Mouse (Mus musculus) liver, embryonic 16.5 days (tissue): Measurements from ENCODE around the gene Casz1. TPM values are rescaled to one million over a fixed set of nuclear protein-coding genes. Genes with fewer than 3 reads are reported as not detected.

Experiments
- ATAC-seq: fragments of 200-750 bp; cut with Nextera tagmentation; 2 replicates; pipeline ENCODE4 v1.8.0; 2017; ENCODE audit warnings: low read depth, mild to moderate bottlenecking, moderate number of reproducible peaks, moderate library complexity
- H3K27ac ChIP-seq: fragments of 300-500 bp; sonication (generic); 2 replicates; pipeline ENCODE4 v1.5.1; 2014; ENCODE audit warnings: mild to moderate bottlenecking, low read length
- H3K27me3 ChIP-seq: fragments of 300-500 bp; sonication (generic); 2 replicates; pipeline ENCODE4 v1.6.1; 2014; ENCODE audit warnings: low read depth, low read length, mixed read lengths; ENCODE audit not compliant: control insufficient read depth, insufficient read depth
- H3K36me3 ChIP-seq: fragments of 300-500 bp; sonication (generic); 2 replicates; pipeline ENCODE4 v1.6.1; 2014; ENCODE audit warnings: mild to moderate bottlenecking; ENCODE audit not compliant: control insufficient read depth, insufficient read depth
- H3K4me1 ChIP-seq: fragments of 300-500 bp; sonication (generic); 2 replicates; pipeline ENCODE4 v1.6.1; 2014; ENCODE audit warnings: low read depth, low read length, mixed read lengths; ENCODE audit not compliant: control insufficient read depth
- H3K4me2 ChIP-seq: fragments of 300-500 bp; sonication (generic); 2 replicates; pipeline ENCODE4 v1.6.1; 2014; ENCODE audit warnings: low read depth, low read length, mixed read lengths
- H3K4me3 ChIP-seq: fragments of 300-500 bp; sonication (generic); 2 replicates; pipeline ENCODE4 v1.5.1; 2014; ENCODE audit warnings: low read depth, mild to moderate bottlenecking, low read length
- H3K9ac ChIP-seq: fragments of 300-500 bp; sonication (generic); 2 replicates; pipeline ENCODE4 v1.6.1; 2014; ENCODE audit warnings: low read depth, low read length
- H3K9me3 ChIP-seq: fragments of 300-500 bp; sonication (generic); replicated peaks from 2 replicates; pipeline ENCODE4 v1.6.1; 2016; ENCODE audit warnings: low read length; ENCODE audit not compliant: control insufficient read depth
- WGBS: fragments of 180-500 bp; shearing (Covaris S2); extraction: QIAGEN DNeasy Blood & Tissue Kit; methylation state at CpG from one replicate; pipeline ENCODE4 v1.1.7; 2014; ENCODE audit not compliant: insufficient replicate concordance; 5-methylcytosine and 5-hydroxymethylcytosine counted together
- polyA plus RNA-seq: library from polyadenylated mRNA; unstranded; fragments of >200 nt; fragmentation: Nextera tagmentation; extraction: Ambion mirVana; gene quantifications from 2 replicates; pipeline ENCODE4 v1.2.1, GENCODE M21; 2015

Gene Casz1
- polyA plus RNA-seq, 1 experiment from 2014 or later = 0.51 TPM

DNA sequence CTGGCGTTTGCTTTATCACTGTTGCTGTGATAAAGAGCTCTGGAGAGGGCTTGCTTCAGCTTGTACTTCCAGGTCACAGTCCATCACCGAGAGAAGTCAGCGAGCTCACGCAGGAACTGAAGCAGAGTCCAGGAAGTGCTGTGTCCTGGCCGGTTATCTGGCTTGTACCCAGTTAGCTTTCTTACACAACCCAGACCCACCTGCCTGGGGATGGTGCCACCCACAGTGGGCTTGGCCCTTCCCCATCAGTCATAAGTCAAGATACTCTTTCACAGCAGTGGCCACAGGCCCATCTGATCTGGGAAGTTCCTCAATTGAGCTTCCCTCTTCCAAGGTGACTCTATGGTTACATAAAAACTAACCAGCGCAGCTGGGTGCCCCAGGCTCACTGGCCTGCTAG lies 31.6 kb upstream of the Casz1 start:
- Histone ChIP-seq H3K4me2 (no peak overlapping the region), H3K27me3 (peaks cover 25% of the 10 kb centered on the region)
- 30% methylated on average over 6 of the region's 6 CpGs for WGBS

DNA sequence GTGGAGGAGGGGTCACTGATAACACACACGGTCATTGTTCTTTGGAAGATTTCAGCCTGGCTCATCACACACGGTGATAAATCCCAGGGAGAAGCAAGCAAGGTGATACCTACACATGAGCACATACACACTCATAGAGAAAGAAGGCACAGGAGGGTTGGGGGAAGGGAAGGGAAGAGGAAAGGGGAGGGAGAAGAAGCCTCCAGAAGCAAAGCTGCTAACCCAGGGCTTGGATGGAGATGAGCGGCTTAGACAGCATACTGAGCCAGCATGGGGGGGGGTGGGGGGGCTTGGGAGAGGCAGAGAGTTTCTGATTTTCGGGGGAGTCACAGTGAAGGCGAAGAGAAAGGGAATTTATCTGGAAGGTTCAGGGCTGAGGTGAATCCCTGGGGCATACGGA lies 30.2 kb upstream of the Casz1 start:
- Histone ChIP-seq H3K27me3 (peaks cover 25% of the 10 kb centered on the region), H3K4me3 (no peak overlapping the region)
- WGBS = 53% methylated on average over 6 of the region's 6 CpGs

More for the DNA sequence above, 31.6 kb upstream of the Casz1 start:
- H3K27ac ChIP-seq = no peak overlapping the region
- no peak overlapping the region for H3K9ac ChIP-seq
- ATAC-seq = no peak
- H3K4me1 ChIP-seq = no peaks in the 10 kb centered on the region
- no peaks in the 10 kb centered on the region for H3K36me3 ChIP-seq
- no peaks in the 10 kb centered on the region for H3K9me3 ChIP-seq
- no peak overlapping the region for H3K4me3 ChIP-seq

DNA sequence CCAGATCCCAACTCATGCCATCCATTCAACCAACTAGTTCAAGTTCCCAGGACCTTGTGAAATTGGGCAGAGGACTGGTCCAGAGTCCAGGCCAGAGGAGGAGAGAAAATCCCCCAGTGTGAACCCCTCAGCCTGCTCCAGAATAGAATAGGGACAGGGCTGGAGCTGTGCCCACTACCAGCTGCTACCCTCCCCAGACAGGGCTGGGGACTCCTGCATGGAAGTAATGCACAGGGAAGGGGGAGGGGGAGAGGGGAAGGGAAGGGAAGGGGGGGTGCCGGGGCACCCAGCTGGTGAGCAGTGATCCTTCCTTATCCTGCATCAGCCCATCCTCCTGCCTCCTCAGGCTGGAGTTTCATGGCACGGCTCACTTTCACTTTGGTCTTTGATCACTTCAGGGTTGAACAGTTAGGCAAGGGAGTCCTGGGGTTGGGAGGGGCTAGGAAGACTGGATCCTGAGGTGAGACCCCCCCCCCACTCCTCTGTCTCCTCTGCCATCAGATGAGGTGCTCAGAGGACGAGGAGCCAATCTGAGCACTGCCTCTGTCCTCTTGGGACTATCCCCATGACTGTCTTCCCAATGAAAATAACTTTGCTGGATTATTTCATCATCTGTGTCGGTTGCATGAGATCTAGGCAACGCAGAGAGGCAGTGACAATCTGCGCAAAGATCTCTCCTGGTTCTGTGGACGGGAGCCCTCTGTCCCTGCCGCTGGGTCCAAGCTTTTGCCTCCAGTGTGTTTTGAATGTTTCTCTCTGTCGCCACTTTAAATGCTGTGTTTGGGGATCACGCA lies 28.6 kb upstream of the Casz1 start:
- peaks cover 17% of the 10 kb centered on the region for H3K27me3 ChIP-seq
- no peaks in the 10 kb centered on the region for H3K9me3 ChIP-seq
- WGBS = 45% methylated on average over 10 of the region's 10 CpGs

More for the DNA sequence above, 30.2 kb upstream of the Casz1 start:
- Histone ChIP-seq H3K9me3 (no peaks in the 10 kb centered on the region), H3K4me1 (no peaks in the 10 kb centered on the region), H3K27ac (no peak overlapping the region), H3K4me2 (no peak overlapping the region), H3K36me3 (no peaks in the 10 kb centered on the region), H3K9ac (no peak overlapping the region)
- ATAC-seq = no peak

DNA sequence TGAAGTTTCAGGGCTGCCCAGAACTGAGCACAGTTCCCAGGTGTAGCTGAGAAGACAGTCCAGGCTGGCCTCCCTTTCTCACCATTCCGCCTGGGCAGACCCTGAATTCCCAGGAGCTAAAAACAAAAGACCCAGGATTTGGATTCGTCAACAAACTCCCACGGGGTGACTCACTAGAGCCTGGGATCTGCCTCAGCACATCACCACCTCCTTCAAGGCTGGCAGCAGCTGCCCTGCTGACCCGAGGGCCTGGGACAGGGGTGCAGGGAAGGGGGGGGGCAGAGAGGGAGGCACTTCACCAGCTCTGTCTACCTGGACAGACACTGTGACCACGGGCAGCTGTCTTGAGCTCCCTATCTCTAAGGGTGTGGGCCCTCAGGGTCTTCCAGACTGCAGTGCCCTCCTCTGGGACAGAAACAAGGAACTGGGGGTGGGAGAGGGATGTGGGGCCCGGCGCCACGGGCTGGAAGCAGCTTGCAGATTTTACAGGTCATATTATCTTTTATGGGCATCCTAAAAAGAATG lies 24.1 kb upstream of the Casz1 start:
- no peak overlapping the region for H3K4me3 ChIP-seq
- H3K27me3 ChIP-seq = no peaks in the 10 kb centered on the region; the same call in 1 of the 2 replicates
- ATAC-seq = no peak
- no peaks in the 10 kb centered on the region for H3K36me3 ChIP-seq
- H3K27ac ChIP-seq = no peak overlapping the region
- WGBS = 41% methylated on average over 8 of the region's 8 CpGs
- H3K4me2 ChIP-seq = no peak overlapping the region
- no peaks in the 10 kb centered on the region for H3K4me1 ChIP-seq
- H3K9me3 ChIP-seq = no peaks in the 10 kb centered on the region
- H3K9ac ChIP-seq = no peak overlapping the region

More for the DNA sequence above, 28.6 kb upstream of the Casz1 start:
- Histone ChIP-seq H3K4me3 (no peak overlapping the region), H3K4me1 (no peaks in the 10 kb centered on the region), H3K9ac (no peak overlapping the region), H3K27ac (no peak overlapping the region), H3K36me3 (no peaks in the 10 kb centered on the region), H3K4me2 (no peak overlapping the region)
- no peak for ATAC-seq

DNA sequence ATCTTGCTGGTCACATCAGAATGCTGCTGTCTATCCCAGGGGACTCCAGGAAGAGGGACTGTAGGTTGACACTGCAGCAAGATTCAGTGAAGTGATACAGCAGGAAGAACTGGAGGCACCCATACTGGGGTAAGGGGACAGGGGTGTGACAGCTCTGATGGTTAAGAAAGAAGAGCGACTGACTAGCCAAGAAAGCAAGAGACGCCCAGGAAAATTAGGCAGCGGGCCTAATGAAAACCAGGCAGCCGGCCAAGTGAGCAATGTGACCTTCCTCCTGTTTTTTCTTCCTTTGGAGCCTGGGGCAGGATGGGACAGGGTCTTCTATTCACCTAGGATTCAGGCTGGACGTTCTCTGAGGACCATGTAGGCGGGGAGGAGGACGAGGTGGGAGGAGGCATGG lies 22.7 kb upstream of the Casz1 start:
- Histone ChIP-seq H3K4me1 (no peaks in the 10 kb centered on the region), H3K27ac (no peak overlapping the region), H3K27me3 (no peaks in the 10 kb centered on the region), H3K4me2 (no peak overlapping the region), H3K9ac (no peak overlapping the region), H3K4me3 (no peak overlapping the region), H3K36me3 (no peaks in the 10 kb centered on the region), H3K9me3 (no peaks in the 10 kb centered on the region)
- 74% methylated on average over 7 of the region's 7 CpGs for WGBS
- no peak for ATAC-seq

DNA sequence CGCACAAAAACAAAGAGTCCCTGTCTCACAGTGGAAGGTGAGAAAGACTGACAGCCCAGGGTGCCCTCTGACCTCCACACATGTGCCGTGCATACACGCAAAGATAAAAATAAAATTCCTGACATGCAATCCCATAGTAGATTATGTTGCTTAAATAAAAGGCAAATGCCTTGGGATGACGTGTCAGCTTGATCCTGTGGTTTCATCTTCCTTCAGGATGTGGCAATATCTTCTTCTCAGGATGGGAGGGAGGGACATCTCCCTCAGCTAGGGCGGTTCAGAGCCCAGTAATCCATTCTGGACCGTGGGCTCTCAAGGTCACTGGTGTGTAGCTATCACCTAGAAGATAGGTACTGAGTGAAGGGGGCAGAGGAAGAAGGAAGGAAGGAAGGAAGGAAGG lies 21.3 kb upstream of the Casz1 start:
- Histone ChIP-seq H3K4me1 (no peaks in the 10 kb centered on the region), H3K36me3 (no peaks in the 10 kb centered on the region), H3K4me2 (no peak overlapping the region), H3K27me3 (no peaks in the 10 kb centered on the region), H3K4me3 (no peak overlapping the region), H3K27ac (no peak overlapping the region), H3K9me3 (no peaks in the 10 kb centered on the region), H3K9ac (no peak overlapping the region)
- no peak for ATAC-seq
- 64% methylated on average over 6 of the region's 6 CpGs for WGBS

DNA sequence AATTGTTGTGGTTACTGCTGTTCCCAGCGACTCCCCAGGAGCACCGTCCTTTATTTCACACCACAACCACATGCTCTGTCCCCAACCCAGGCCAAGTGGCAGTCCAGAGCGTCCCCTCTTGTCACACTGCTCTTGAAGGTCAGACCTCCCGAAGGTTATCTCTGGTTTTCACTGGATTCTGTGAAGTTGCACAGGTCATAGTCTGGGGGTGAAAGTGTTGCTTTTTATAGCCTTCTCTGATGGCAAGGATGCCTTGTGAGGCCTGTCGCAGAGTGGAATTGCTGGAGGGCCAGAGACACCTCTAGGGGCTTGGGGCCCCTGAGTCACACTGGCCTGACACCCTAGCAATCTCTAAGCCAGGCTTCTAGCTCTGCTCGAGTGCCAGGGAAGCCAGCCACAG lies 20.5 kb upstream of the Casz1 start:
- H3K9ac ChIP-seq = no peak overlapping the region
- WGBS = 43% methylated on average over 6 of the region's 6 CpGs
- H3K4me3 ChIP-seq = no peak overlapping the region
- no peaks in the 10 kb centered on the region for H3K36me3 ChIP-seq
- H3K4me2 ChIP-seq = no peak overlapping the region
- H3K27ac ChIP-seq = no peak overlapping the region
- H3K4me1 ChIP-seq = no peaks in the 10 kb centered on the region
- ATAC-seq = no peak
- no peaks in the 10 kb centered on the region for H3K9me3 ChIP-seq
- H3K27me3 ChIP-seq = no peaks in the 10 kb centered on the region

DNA sequence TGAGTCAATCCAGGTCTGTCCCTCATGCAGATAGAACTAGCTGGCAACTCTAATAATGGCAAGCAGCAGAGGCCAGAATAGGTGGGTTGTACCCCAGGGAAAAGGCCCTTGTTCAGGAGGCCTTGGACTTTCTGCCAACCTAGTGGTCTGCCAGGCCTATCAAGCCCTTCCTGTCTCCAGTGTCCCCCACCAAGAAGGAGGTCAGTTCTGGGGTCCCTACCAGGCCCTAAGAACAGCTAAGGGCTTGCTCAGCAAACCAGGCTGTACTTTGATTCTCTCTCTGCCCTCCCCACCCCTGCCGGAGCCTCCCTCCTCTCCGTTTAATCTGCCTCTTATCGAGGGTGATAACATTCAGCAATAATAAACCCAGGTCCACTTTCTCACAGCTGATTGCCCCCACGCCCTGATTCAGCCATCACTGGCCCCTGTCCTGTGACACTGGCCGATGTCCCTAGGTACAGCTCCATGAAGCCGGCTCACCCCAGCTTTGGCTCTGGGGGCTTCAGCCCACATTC lies 19.1 kb upstream of the Casz1 start:
- Histone ChIP-seq H3K36me3 (no peaks in the 10 kb centered on the region), H3K4me1 (no peaks in the 10 kb centered on the region), H3K27ac (no peak overlapping the region), H3K4me2 (no peak overlapping the region), H3K9me3 (no peaks in the 10 kb centered on the region), H3K27me3 (no peaks in the 10 kb centered on the region), H3K4me3 (no peak overlapping the region), H3K9ac (no peak overlapping the region)
- no peak for ATAC-seq
- WGBS = 69% methylated on average over 6 of the region's 6 CpGs

DNA sequence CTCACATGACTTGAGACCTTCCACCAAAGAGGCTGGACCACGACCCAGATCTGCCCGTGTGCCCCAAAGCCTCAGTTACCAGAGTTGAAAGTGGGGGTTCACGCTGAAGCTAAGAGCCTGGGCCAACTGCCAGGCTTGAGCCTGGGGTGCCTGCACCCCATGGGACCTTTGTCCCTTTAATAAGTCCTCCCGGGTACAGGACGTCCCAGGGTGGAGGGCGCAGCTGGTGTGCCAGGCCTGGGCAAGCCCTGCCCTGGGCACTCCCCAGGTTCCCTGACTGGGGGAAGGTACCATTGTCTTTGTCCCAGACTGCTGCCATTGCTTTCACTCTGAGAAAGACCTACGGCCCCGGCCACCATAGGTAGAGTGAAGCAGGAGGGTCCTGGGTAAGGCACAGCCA lies 18.2 kb upstream of the Casz1 start:
- Histone ChIP-seq H3K36me3 (no peaks in the 10 kb centered on the region), H3K27me3 (no peaks in the 10 kb centered on the region), H3K27ac (no peak overlapping the region), H3K9me3 (no peaks in the 10 kb centered on the region), H3K9ac (no peak overlapping the region), H3K4me1 (no peaks in the 10 kb centered on the region), H3K4me2 (no peak overlapping the region), H3K4me3 (no peak overlapping the region)
- WGBS = 67% methylated on average over 8 of the region's 8 CpGs
- no peak for ATAC-seq
